Mouse (Mus musculus) neutrophil, adult 65 days (primary cell): ENCODE data around the gene Cyb5r2. TPM values are rescaled to one million over a fixed set of nuclear protein-coding genes. Genes with fewer than 3 reads are reported as not detected.

Experiments
- total RNA-seq: library from RNA; stranded (reverse); gene quantifications from 2 replicates; pipeline ENCODE4 v1.2.4, GENCODE M21; 2023

The Cyb5r2 gene
- not detected in 2 replicates for total RNA-seq

DNA sequence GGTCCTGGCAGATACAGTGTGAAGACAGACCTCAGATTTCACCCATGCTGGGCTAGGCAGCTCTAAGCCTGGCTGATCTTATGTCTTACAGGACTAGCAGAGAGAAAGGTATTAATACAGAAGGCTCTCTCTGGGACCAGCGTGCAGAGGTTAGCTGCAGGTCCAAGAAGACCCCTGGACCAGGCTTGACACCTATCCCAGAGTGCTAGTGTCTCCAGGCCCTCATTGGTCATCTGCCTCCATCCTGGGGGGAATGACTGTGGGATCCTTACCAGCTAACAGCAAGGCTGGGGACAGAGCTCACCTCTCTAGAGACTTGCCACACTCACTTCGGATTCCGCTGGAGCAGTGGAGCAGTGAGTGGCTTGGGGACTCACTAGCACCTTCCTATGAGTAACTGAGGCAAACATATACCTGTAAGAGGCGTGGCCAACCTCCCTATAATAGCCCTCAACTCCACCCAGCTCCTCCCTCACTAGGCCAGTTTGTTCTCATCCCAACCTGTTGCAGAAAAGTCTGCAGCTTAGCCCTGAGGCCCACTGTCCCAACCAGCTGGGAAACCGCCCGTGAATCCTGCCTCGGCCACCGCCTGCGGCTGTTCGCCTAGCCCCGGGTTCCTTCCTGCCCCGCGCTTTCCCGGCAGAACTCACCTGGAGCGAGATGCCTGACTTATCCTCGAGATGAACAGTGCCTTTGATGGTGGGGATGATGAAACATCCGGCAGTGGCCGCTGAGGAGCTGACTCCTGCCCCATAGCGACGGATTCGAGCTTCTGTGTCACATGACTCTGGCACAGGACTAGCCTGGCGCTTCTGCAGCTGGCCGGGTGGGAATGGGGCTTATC lies at the start of gene Cyb5r2:
Gene Cyb5r2 (minus strand): TSS at position 725 of the 844 bp plus-strand sequence.

DNA sequence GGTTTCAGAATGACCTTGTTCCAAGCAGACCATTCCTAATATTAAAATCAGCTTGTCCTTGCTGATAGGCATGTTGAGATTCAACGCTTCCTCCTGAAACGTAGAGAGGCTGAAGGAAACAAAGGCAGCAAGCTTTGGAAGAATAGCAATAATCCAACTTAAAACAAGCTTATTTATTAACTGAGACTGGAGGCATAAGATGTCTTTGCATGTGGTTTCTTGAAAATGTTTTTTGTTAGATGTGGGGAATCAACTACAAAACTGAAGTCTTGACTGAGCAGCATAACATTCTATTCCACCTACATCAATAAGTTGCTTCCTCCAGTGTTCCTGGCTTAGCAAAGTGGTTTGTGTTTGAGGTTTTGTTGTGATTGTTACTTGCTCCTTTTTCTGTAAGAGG lies 43.3 kb upstream of the Cyb5r2 start, which contains the start of gene Ovch2:
Gene Ovch2 (minus strand): TSS at position 101 of the 400 bp plus-strand sequence.

Other genes starting within 250 kb of the Cyb5r2 start
- not detected in 2 replicates for gene Olfml1, start 190.6 kb downstream of the Cyb5r2 start, total RNA-seq
- 9.3 and 12.3 TPM in 2 replicates for gene Ppfibp2, start 162.8 kb downstream of the Cyb5r2 start, total RNA-seq
- not detected in 2 replicates for gene 5330417H12Rik, start 132.9 kb downstream of the Cyb5r2 start, total RNA-seq
- not detected in 2 replicates for gene Ovch2, start 43.2 kb upstream of the Cyb5r2 start, total RNA-seq
- gene Olfr467, start 54.2 kb upstream of the Cyb5r2 start, total RNA-seq: not detected in 2 replicates
- not detected in 2 replicates for gene Olfr469, start 67.5 kb upstream of the Cyb5r2 start, total RNA-seq
- not detected in 2 replicates for gene Olfr470, start 89.5 kb upstream of the Cyb5r2 start, total RNA-seq
- gene Olfr472, start 139.9 kb upstream of the Cyb5r2 start, total RNA-seq: not detected in 2 replicates
- gene Olfr473, start 172.4 kb upstream of the Cyb5r2 start, total RNA-seq: not detected in 2 replicates
- gene Olfr474, start 196.6 kb upstream of the Cyb5r2 start, total RNA-seq: not detected in 2 replicates
- not detected in 2 replicates for gene Olfr476, start 206.8 kb upstream of the Cyb5r2 start, total RNA-seq
- gene Olfr477, start 228.7 kb upstream of the Cyb5r2 start, total RNA-seq: not detected in 2 replicates